Mouse (Mus musculus) midbrain, postnatal 0 days (tissue): ENCODE data around the gene Erh. TPM values are rescaled to one million over a fixed set of nuclear protein-coding genes. Genes with fewer than 3 reads are reported as not detected.

Experiments
- ATAC-seq: fragments of 200-750 bp; cut with Nextera tagmentation; 2 replicates; pipeline ENCODE4 v1.8.0; 2017; ENCODE audit warnings: moderate number of reproducible peaks, mild to moderate bottlenecking, moderate TSS enrichment, moderate library complexity; ENCODE audit not compliant: low FRiP score
- DNase-seq: peaks from one replicate; pipeline ENCODE4 v3.0.0-alpha.2; 2015; ENCODE audit warnings: low spot score
- H3K27ac ChIP-seq: fragments of 300-500 bp; sonication (generic); 2 replicates; pipeline ENCODE4 v1.5.1; 2014; ENCODE audit warnings: low read depth, mild to moderate bottlenecking, low read length, mixed read lengths
- H3K27me3 ChIP-seq: fragments of 300-500 bp; sonication (generic); 2 replicates; pipeline ENCODE4 v1.6.1; 2014; ENCODE audit warnings: low read length, control low read depth, mixed read lengths; ENCODE audit not compliant: insufficient read depth
- H3K36me3 ChIP-seq: fragments of 300-500 bp; sonication (generic); 2 replicates; pipeline ENCODE4 v1.6.1; 2014; ENCODE audit warnings: low read length, control low read depth, mixed read lengths; ENCODE audit not compliant: insufficient read depth
- H3K4me1 ChIP-seq: fragments of 300-500 bp; sonication (generic); 2 replicates; pipeline ENCODE4 v1.6.1; 2014; ENCODE audit warnings: mild to moderate bottlenecking, control low read depth, antibody characterized with exemption, low read length, mixed read lengths; ENCODE audit not compliant: insufficient read depth
- H3K4me2 ChIP-seq: fragments of 300-500 bp; sonication (generic); 2 replicates; pipeline ENCODE4 v1.6.1; 2014; ENCODE audit warnings: low read depth, mild to moderate bottlenecking, low read length, mixed read lengths; ENCODE audit not compliant: poor library complexity, severe bottlenecking
- H3K4me3 ChIP-seq: fragments of 300-500 bp; sonication (generic); 2 replicates; pipeline ENCODE4 v1.5.1; 2014; ENCODE audit warnings: low read depth, mild to moderate bottlenecking, low read length, moderate library complexity
- H3K9ac ChIP-seq: fragments of 300-500 bp; sonication (generic); replicated peaks from 2 replicates; pipeline ENCODE4 v1.6.1; 2014; ENCODE audit warnings: mild to moderate bottlenecking, low read length, moderate library complexity, mixed read lengths; ENCODE audit not compliant: poor library complexity, severe bottlenecking
- H3K9me3 ChIP-seq: fragments of 300-500 bp; sonication (generic); 2 replicates; pipeline ENCODE4 v1.6.1; 2016; ENCODE audit warnings: low read length, control low read depth
- CTCF ChIP-seq: IDR thresholded peaks from 2 replicates; pipeline ENCODE4 v1.5.1; 2016; ENCODE audit warnings: antibody characterized with exemption, mild to moderate bottlenecking
- WGBS: fragments of 180-500 bp; shearing (Covaris S2); extraction: QIAGEN DNeasy Blood & Tissue Kit; methylation state at CpG from one replicate; pipeline ENCODE4 v1.1.7; 2014; 5-methylcytosine and 5-hydroxymethylcytosine counted together
- polyA plus RNA-seq: library from polyadenylated mRNA; unstranded; fragments of >200 nt; fragmentation: Nextera tagmentation; extraction: Ambion mirVana; gene quantifications from 2 replicates; pipeline ENCODE4 v1.2.1, GENCODE M21; 2015
- total RNA-seq: library from RNA; depleted of rRNA; stranded (reverse); fragments of >200 nt; gene quantifications from 2 replicates; pipeline ENCODE4 v1.2.3, GENCODE M21; 2014

Erh gene
- total and polyA plus RNA-seq, 2 experiments from 2014 or later, result 83.4 to 281 TPM

- H3K4me1 ChIP-seq, result peaks cover 7% of the 10 kb centered on the region; the same call in 1 of the 2 replicates
- TF ChIP-seq CTCF, result no peak
- H3K9me3 ChIP-seq, result no peaks in the 10 kb centered on the region
- H3K9ac ChIP-seq, result no peak overlapping the region
- ATAC-seq, result no peak
- DNase-seq, result peak; percentile 33
- peaks cover 18% of the 10 kb centered on the region for H3K36me3 ChIP-seq
- H3K4me2 ChIP-seq, result no peak overlapping the region
- WGBS, result 88% methylated on average over 9 of the region's 9 CpGs
- no peaks in the 10 kb centered on the region for H3K27me3 ChIP-seq
- H3K27ac ChIP-seq, result no peak overlapping the region
- H3K4me3 ChIP-seq, result no peak overlapping the region
Measured at GRCm38 (mm10) chr12:80601597-80602269, 42.4 kb downstream of the Erh start.

- Histone ChIP-seq H3K4me2 (no peak overlapping the region), H3K27ac (0 out of 2 replicates have a peak overlapping the region, but pooled peaks have one; percentile 3), H3K4me3 (no peak overlapping the region), H3K9me3 (no peaks in the 10 kb centered on the region), H3K36me3 (peaks cover 25% of the 10 kb centered on the region), H3K27me3 (no peaks in the 10 kb centered on the region), H3K4me1 (peaks cover 4% of the 10 kb centered on the region; the same call in 1 of the 2 replicates), H3K9ac (no peak overlapping the region)
- peak; percentile 24; the same call in 1 of the 2 replicates for TF ChIP-seq CTCF
- 33% methylated on average over 6 of the region's 6 CpGs for WGBS
- DNase-seq (peak; percentile 69), ATAC-seq (peak; percentile 75; the same call in 1 of the 2 replicates)
Measured at GRCm38 (mm10) chr12:80598756-80599155, 45.4 kb downstream of the Erh start.

- ATAC-seq, result no peak
- WGBS, result 26% methylated on average over 7 of the region's 7 CpGs
- no peak overlapping the region for H3K4me2 ChIP-seq
Measured at GRCm38 (mm10) chr12:80598236-80598635, 45.9 kb downstream of the Erh start.

GRCm38 (mm10) chr12:80595968-80596367 is 48.2 kb downstream of the Erh start:
- Histone ChIP-seq H3K4me3 (no peak overlapping the region), H3K36me3 (peaks cover 21% of the 10 kb centered on the region), H3K9me3 (no peaks in the 10 kb centered on the region), H3K4me2 (no peak overlapping the region), H3K9ac (no peak overlapping the region), H3K27ac (no peak overlapping the region), H3K4me1 (no peaks in the 10 kb centered on the region), H3K27me3 (no peaks in the 10 kb centered on the region)
- ATAC-seq (no peak), DNase-seq (no peak)
- no peak for TF ChIP-seq CTCF
- 82% methylated on average over 4 of the region's 4 CpGs for WGBS

More at GRCm38 (mm10) chr12:80598236-80598635, 45.9 kb downstream of the Erh start:
- TF ChIP-seq CTCF, result no peak
- Histone ChIP-seq H3K4me1 (no peaks in the 10 kb centered on the region), H3K36me3 (peaks cover 25% of the 10 kb centered on the region), H3K4me3 (no peak overlapping the region), H3K9ac (no peak overlapping the region), H3K27ac (no peak overlapping the region), H3K27me3 (no peaks in the 10 kb centered on the region), H3K9me3 (no peaks in the 10 kb centered on the region)
- no peak for DNase-seq

GRCm38 (mm10) chr12:80595566-80595965 is 48.6 kb downstream of the Erh start:
- H3K27me3 ChIP-seq, result no peaks in the 10 kb centered on the region
- H3K4me3 ChIP-seq, result no peak overlapping the region
- H3K27ac ChIP-seq, result no peak overlapping the region
- no peak overlapping the region for H3K9ac ChIP-seq
- ATAC-seq (no peak), DNase-seq (no peak)
- TF ChIP-seq CTCF, result no peak
- H3K4me2 ChIP-seq, result no peak overlapping the region
- 91% methylated on average over 4 of the region's 4 CpGs for WGBS
- H3K4me1 ChIP-seq, result no peaks in the 10 kb centered on the region
- H3K36me3 ChIP-seq, result peaks cover 24% of the 10 kb centered on the region
- H3K9me3 ChIP-seq, result no peaks in the 10 kb centered on the region

- Histone ChIP-seq H3K27me3 (no peaks in the 10 kb centered on the region), H3K9ac (no peak overlapping the region), H3K36me3 (peaks cover 29% of the 10 kb centered on the region), H3K9me3 (no peaks in the 10 kb centered on the region), H3K4me2 (no peak overlapping the region), H3K4me3 (no peak overlapping the region), H3K27ac (no peak overlapping the region), H3K4me1 (no peaks in the 10 kb centered on the region)
- TF ChIP-seq CTCF, result no peak
- DNase-seq, result no peak
- ATAC-seq, result no peak
- WGBS, result 85% methylated on average over 4 of the region's 4 CpGs
Measured at GRCm38 (mm10) chr12:80594781-80595180, 49.4 kb downstream of the Erh start.
